Comparison of ENCODE assay signal across 9 mouse cellular contexts in genomic region chr2:169634619-169635382, GRCm38 (mm10). TPM values are rescaled to one million over a fixed set of nuclear protein-coding genes. Genes with fewer than 3 reads are reported as not detected.
DNase-seq lines count a peak whose midpoint lies in the region; ATAC-seq and TF ChIP-seq lines count a peak whose summit lies in the region.
"Had no signal": no experiment of that assay in that cellular context is flagged by ENCODE, and none has a peak within 500 bp of the region (broad histone marks: within the 10 kb centered on the region; RNA-seq: fewer than 3 reads in every experiment).

No protein-coding gene starts in this region.

- no peaks in the 10 kb centered on the region for H3K36me3 ChIP-seq in heart, embryonic 12.5 days
- H3K36me3 ChIP-seq in hindbrain, embryonic 13.5 days: no peaks in the 10 kb centered on the region
- no peaks in the 10 kb centered on the region for H3K36me3 ChIP-seq in midbrain, embryonic 12.5 days
- no peaks in the 10 kb centered on the region for H3K36me3 ChIP-seq in thymus, adult 2 months (ENCODE audit: control insufficient read depth, insufficient read depth, low read length)

- H3K4me2 ChIP-seq in heart, embryonic 12.5 days: peak overlapping the region; percentile 85
- peak overlapping the region; percentile 89 for H3K4me2 ChIP-seq in hindbrain, embryonic 13.5 days
- peak overlapping the region; percentile 99 for H3K4me2 ChIP-seq in midbrain, embryonic 12.5 days (replicated peaks)

- no peak for TF ChIP-seq POLR2A in thymus, adult 2 months (IDR thresholded peaks at IDR 0.05; ENCODE audit: control insufficient read depth, extremely low read depth, insufficient read depth, low read length, poor library complexity)

- no peaks in the 10 kb centered on the region for H3K9me3 ChIP-seq in heart, embryonic 12.5 days (replicated peaks)
- H3K9me3 ChIP-seq in hindbrain, embryonic 13.5 days: no peaks in the 10 kb centered on the region
- no peaks in the 10 kb centered on the region for H3K9me3 ChIP-seq in midbrain, embryonic 12.5 days

- WGBS in heart, embryonic 12.5 days: 48% methylated on average over 17 of the region's 17 CpGs
- 21% methylated on average over 17 of the region's 17 CpGs for WGBS in hindbrain, embryonic 13.5 days
- WGBS in midbrain, embryonic 12.5 days: 63% methylated on average over 17 of the region's 17 CpGs
- WGBS in thymus, adult 2 months: 65% methylated on average over 17 of the region's 17 CpGs

- peak overlapping the region; percentile 24; the same call in 1 of the 2 replicates for H3K27ac ChIP-seq in heart, embryonic 12.5 days (ENCODE audit: poor library complexity, severe bottlenecking)
- peak overlapping the region; percentile 91 for H3K27ac ChIP-seq in hindbrain, embryonic 13.5 days
- H3K27ac ChIP-seq in midbrain, embryonic 12.5 days (replicated peaks): no peak overlapping the region
- H3K27ac ChIP-seq in thymus, adult 2 months (ENCODE audit: control insufficient read depth, insufficient read depth, low read length): no peak overlapping the region

- peaks cover 17% of the 10 kb centered on the region for H3K4me1 ChIP-seq in heart, embryonic 12.5 days (replicated peaks)
- H3K4me1 ChIP-seq in hindbrain, embryonic 13.5 days (replicated peaks): peaks cover 49% of the 10 kb centered on the region
- peaks cover 4% of the 10 kb centered on the region; the same call in 1 of the 2 replicates for H3K4me1 ChIP-seq in midbrain, embryonic 12.5 days
- peaks cover 14% of the 10 kb centered on the region for H3K4me1 ChIP-seq in thymus, adult 2 months (replicated peaks; ENCODE audit: control insufficient read depth, insufficient read depth, low read length)

- no peak for ATAC-seq in heart, embryonic 12.5 days (ENCODE audit: insufficient number of reproducible peaks, low FRiP score)
- ATAC-seq in activated CD4-positive, CD25-positive, alpha-beta regulatory T cell, adult 4 months: peak; percentile 23
- no peak for ATAC-seq in hindbrain, embryonic 13.5 days (ENCODE audit: low FRiP score)
- no peak for ATAC-seq in midbrain, embryonic 12.5 days (ENCODE audit: low FRiP score, low read depth)

- DNase-seq in heart, postnatal 14 days: no peak
- DNase-seq in left cerebral cortex, adult 11 months (ENCODE audit: low spot score): no peak
- no peak for DNase-seq in thymus, adult 2 months
- DNase-seq in adipocyte (ENCODE audit: low spot score): no peak

- TF ChIP-seq CTCF in thymus, adult 2 months (IDR thresholded peaks at IDR 0.05; ENCODE audit: borderline replicate concordance, control insufficient read depth, extremely low read depth, insufficient read depth, low read length, poor library complexity): no peak

- intact Hi-C loops in heart, postnatal 14 days (cut with DNase I): loop anchor here (2.0 to 10.0 kb wide), 5 partner anchors 38 to 470 kb away; no protein-coding TSS in a partner anchor

- H3K9ac ChIP-seq in heart, embryonic 12.5 days: peak overlapping the region; percentile 75
- H3K9ac ChIP-seq in hindbrain, embryonic 13.5 days: peak overlapping the region; percentile 92
- no peak overlapping the region for H3K9ac ChIP-seq in midbrain, embryonic 12.5 days (replicated peaks)

- H3K27me3 ChIP-seq in heart, embryonic 12.5 days (replicated peaks): no peaks in the 10 kb centered on the region
- H3K27me3 ChIP-seq in hindbrain, embryonic 13.5 days: no peaks in the 10 kb centered on the region
- peaks cover 12% of the 10 kb centered on the region; the same call in 1 of the 2 replicates for H3K27me3 ChIP-seq in midbrain, embryonic 12.5 days
- H3K27me3 ChIP-seq in thymus, adult 2 months (ENCODE audit: control insufficient read depth, insufficient read depth, low read length): no peaks in the 10 kb centered on the region; the same call in 1 of the 2 replicates

- peak overlapping the region; percentile 66 for H3K4me3 ChIP-seq in heart, embryonic 12.5 days
- peak overlapping the region; percentile 79 for H3K4me3 ChIP-seq in hindbrain, embryonic 13.5 days
- H3K4me3 ChIP-seq in midbrain, embryonic 12.5 days: peak overlapping the region; percentile 63; the same call in 1 of the 2 replicates
- H3K4me3 ChIP-seq in thymus, adult 2 months (ENCODE audit: control insufficient read depth, insufficient read depth, low read length): no peak overlapping the region

RNA-seq across cellular contexts. Expression of gene Tshz2, which starts 2.0 kb away (rescaled TPM):
- polyA plus RNA-seq in heart, embryonic 12.5 days (2016; fragmentation: Nextera tagmentation; extraction: Ambion mirVana): 5.6 and 5.8 TPM in 2 replicates
- total RNA-seq in heart, postnatal 14 days (2021): 10 to 100 TPM; 15.5 to 17.8 TPM
- polyA plus RNA-seq in activated CD4-positive, CD25-positive, alpha-beta regulatory T cell, adult 4 months (2017; shearing (Covaris generic)): under 1 TPM; 0.28 to 0.37 TPM
- polyA plus RNA-seq in hindbrain, embryonic 13.5 days (2015; fragmentation: Nextera tagmentation; extraction: Ambion mirVana): 43.0 and 43.6 TPM in 2 replicates
- 5.4 and 6.0 TPM in 2 replicates for polyA plus RNA-seq in midbrain, embryonic 12.5 days (2016; fragmentation: Nextera tagmentation; extraction: Ambion mirVana)
- 2.3 and 2.5 TPM in 2 replicates for polyA plus RNA-seq in thymus, adult 2 months (2012; rRNA removed)

RNA-seq across cellular contexts. Expression of gene Gm11011, which starts 47.3 kb away (rescaled TPM):
- not detected in 2 replicates for polyA plus RNA-seq in heart, embryonic 12.5 days (2016; fragmentation: Nextera tagmentation; extraction: Ambion mirVana)
- total RNA-seq in heart, postnatal 14 days (2021): not detected
- polyA plus RNA-seq in activated CD4-positive, CD25-positive, alpha-beta regulatory T cell, adult 4 months (2017; shearing (Covaris generic)): not detected
- not detected in 2 replicates for polyA plus RNA-seq in hindbrain, embryonic 13.5 days (2015; fragmentation: Nextera tagmentation; extraction: Ambion mirVana)
- polyA plus RNA-seq in midbrain, embryonic 12.5 days (2016; fragmentation: Nextera tagmentation; extraction: Ambion mirVana): not detected in 2 replicates
- polyA plus RNA-seq in thymus, adult 2 months (2012; rRNA removed): not detected in 2 replicates
- total RNA-seq: left cerebral cortex, postnatal 4 days had no signal

Comparison
In these comparisons a context has a peak if more than half of its experiments do, and no peak if none do; other contexts are left out.
1. H3K27ac ChIP-seq: peak in heart, embryonic 12.5 days (single experiment) and hindbrain, embryonic 13.5 days (single experiment); none in midbrain, embryonic 12.5 days (single experiment) and thymus, adult 2 months (single experiment).
2. Peak in every context shown above with its lines, with median percentiles within 50 percentile points of each other: H3K4me2 ChIP-seq.